Mouse (Mus musculus): Measurements from ENCODE around the gene Rasl2-9. TPM values are rescaled to one million over a fixed set of nuclear protein-coding genes. Genes with fewer than 3 reads are reported as not detected.
A peak's percentile ranks its signal among the peaks of the same experiment; 100 is the strongest.
"Not testable (repeated sequence)": the region's sequence is repeated elsewhere in the genome, so short reads cannot be mapped to it uniquely, and the experiment has no call there.

Gene Rasl2-9
- polyA plus RNA-seq (2015; fragmentation: Nextera tagmentation; extraction: Ambion mirVana): 0.38 and 0.41 TPM in 2 replicates

- ATAC-seq: peak; percentile 81
- Histone ChIP-seq H3K27me3 (0 out of 2 replicates have a peak, but pooled peaks cover 3% of the 10 kb centered on the region), H3K27ac (no peak within 1 kb of the TSS), H3K4me1 (replicated peaks) (0 out of 2 replicates have a peak, but pooled peaks cover 5% of the 10 kb centered on the region), H3K9ac (replicated peaks) (peak within 1 kb of the TSS; percentile 51), H3K4me3 (replicated peaks) (peak within 1 kb of the TSS; percentile 39), H3K9me3 (no peaks in the 10 kb centered on the region), H3K4me2 (replicated peaks) (peak within 1 kb of the TSS; percentile 56), H3K36me3 (no peaks in the 10 kb centered on the region)
- WGBS: 18% methylated on average over 42 of the region's 42 CpGs
Measured at GRCm38 (mm10) chr7:5125549-5126406, at the start of gene Rasl2-9. Gene Rasl2-9, minus strand, starts transcription at chr7:5125950.

DNA sequence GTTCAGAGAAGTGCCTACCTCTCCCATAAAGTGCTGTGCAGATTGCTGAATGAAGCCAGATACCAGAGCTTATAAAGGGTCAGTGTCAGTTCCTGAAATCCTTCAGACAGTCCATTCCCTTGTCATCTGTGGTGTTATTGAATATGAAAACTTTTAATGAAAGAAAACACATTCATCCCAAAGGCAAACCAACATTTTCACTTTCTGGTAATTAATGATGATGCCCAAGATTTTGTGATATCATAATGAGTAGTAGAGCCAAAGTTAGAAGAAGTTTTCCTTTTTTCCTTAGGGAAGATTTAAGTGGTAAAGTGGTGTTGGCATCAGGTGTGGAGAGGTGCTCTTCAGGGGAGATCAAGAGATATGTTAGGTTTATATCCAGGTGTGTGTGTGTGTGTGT is 23.8 kb upstream of the Rasl2-9 start, which contains the start of gene Vmn1r55:
Gene Vmn1r55 (minus strand): TSS at position 101 of the 400 bp plus-strand sequence.
- H3K27ac ChIP-seq; H3K36me3 ChIP-seq; H3K9me3 ChIP-seq; H3K4me1 ChIP-seq (replicated peaks); ATAC-seq; H3K9ac ChIP-seq (replicated peaks); H3K4me2 ChIP-seq (replicated peaks); H3K27me3 ChIP-seq; H3K4me3 ChIP-seq (replicated peaks): not testable (repeated sequence)

DNA sequence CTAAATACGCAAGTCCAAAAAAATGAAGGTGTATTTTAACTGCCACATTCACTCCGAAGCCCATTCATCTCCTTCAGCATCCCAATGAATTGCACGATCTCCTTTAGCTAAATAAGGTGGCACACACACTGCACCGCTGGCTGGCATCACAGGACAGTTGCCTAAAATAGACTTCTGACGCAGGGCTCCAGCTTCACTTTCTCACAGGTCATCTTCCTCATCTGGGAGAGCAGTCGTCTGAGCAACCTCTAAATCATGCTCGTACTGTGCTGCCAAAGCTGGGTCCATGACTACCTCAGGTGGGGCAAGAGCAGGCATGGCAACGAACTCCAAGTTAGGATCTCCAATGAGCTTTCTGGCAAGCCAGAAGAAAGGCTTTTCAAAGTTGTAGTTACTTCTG is 672 bp downstream of the Rasl2-9 start:
- H3K9me3 ChIP-seq: no peaks in the 10 kb centered on the region
- H3K4me1 ChIP-seq (replicated peaks): 0 out of 2 replicates have a peak, but pooled peaks cover 5% of the 10 kb centered on the region
- no peak overlapping the region for H3K4me3 ChIP-seq (replicated peaks)
- H3K36me3 ChIP-seq: no peaks in the 10 kb centered on the region
- H3K9ac ChIP-seq (replicated peaks): no peak overlapping the region
- no peak overlapping the region for H3K4me2 ChIP-seq (replicated peaks)
- no peak overlapping the region for H3K27ac ChIP-seq
- ATAC-seq: no peak
- WGBS: 88% methylated on average over 8 of the region's 8 CpGs
- 0 out of 2 replicates have a peak, but pooled peaks cover 3% of the 10 kb centered on the region for H3K27me3 ChIP-seq

DNA sequence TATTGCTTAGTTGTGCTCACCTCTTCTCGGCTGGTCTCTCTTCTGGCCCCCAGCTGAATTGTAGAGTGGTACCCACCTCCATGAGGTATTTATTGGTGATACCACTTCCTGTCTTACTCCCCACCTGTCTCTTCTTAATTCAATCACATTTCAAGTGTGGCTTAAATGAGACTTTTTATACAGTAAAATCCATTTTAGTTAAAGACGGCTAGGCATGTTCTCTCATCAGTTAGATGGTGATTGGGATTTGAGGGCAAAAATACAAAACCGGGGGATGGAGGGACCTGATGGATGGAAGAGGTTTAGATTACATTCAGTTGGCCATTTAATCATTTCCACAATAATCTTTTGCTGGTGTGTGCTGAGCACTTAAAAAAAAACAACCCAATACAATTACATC is 8.9 kb downstream of the Rasl2-9 start, which contains the start of gene Rfpl4:
Gene Rfpl4 (minus strand): TSS at position 101 of the 400 bp plus-strand sequence.
- no peaks in the 10 kb centered on the region for H3K36me3 ChIP-seq
- no peak within 1 kb of the TSS for H3K4me3 ChIP-seq (replicated peaks)
- no peaks in the 10 kb centered on the region for H3K27me3 ChIP-seq
- H3K9me3 ChIP-seq: no peaks in the 10 kb centered on the region
- H3K9ac ChIP-seq (replicated peaks): no peak within 1 kb of the TSS
- H3K4me2 ChIP-seq (replicated peaks): no peak within 1 kb of the TSS
- no peak for ATAC-seq
- H3K27ac ChIP-seq: no peak within 1 kb of the TSS
- WGBS: 88% methylated on average over 3 of the region's 3 CpGs
- no peaks in the 10 kb centered on the region for H3K4me1 ChIP-seq (replicated peaks)

GRCm38 (mm10) chr7:5112701-5113100 is 13.0 kb downstream of the Rasl2-9 start:
- H3K27me3 ChIP-seq: no peaks in the 10 kb centered on the region
- H3K4me1 ChIP-seq (replicated peaks): no peaks in the 10 kb centered on the region
- H3K4me2 ChIP-seq (replicated peaks): no peak overlapping the region
- WGBS: 55% methylated on average over 3 of the region's 3 CpGs
- no peaks in the 10 kb centered on the region for H3K36me3 ChIP-seq
- no peak for ATAC-seq
- H3K9ac ChIP-seq (replicated peaks): no peak overlapping the region
- H3K4me3 ChIP-seq (replicated peaks): no peak overlapping the region
- H3K9me3 ChIP-seq: no peaks in the 10 kb centered on the region
- no peak overlapping the region for H3K27ac ChIP-seq

- 85% methylated on average over 8 of the region's 8 CpGs for WGBS
- Histone ChIP-seq H3K4me3 (replicated peaks) (no peak overlapping the region), H3K27me3 (no peaks in the 10 kb centered on the region), H3K27ac (no peak overlapping the region), H3K36me3 (no peaks in the 10 kb centered on the region), H3K9me3 (no peaks in the 10 kb centered on the region), H3K4me2 (replicated peaks) (no peak overlapping the region), H3K9ac (replicated peaks) (no peak overlapping the region), H3K4me1 (replicated peaks) (no peaks in the 10 kb centered on the region)
- no peak for ATAC-seq
Measured at GRCm38 (mm10) chr7:5109301-5109700, 16.4 kb downstream of the Rasl2-9 start.

DNA sequence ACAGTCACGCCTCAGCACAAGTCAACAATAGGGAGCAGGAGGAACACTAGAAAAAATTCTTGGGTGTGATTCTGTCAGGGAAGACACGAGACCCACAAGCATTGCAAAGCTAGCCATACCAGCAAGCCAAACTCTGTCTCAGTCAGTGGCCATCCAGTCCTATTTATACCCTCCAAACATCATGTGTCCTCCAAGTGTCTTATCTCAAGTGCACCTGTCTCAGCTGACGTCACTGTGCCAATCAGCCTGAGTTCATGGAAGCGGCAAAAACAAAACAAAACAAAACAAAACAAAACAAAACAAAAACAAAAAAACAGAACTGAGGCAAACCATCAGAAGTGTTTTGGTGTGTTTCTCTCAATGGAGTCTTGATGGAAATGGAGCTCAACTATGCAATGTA is 17.5 kb downstream of the Rasl2-9 start:
- Histone ChIP-seq H3K4me3 (replicated peaks) (no peak overlapping the region), H3K4me1 (replicated peaks) (no peaks in the 10 kb centered on the region), H3K27ac (no peak overlapping the region), H3K36me3 (no peaks in the 10 kb centered on the region), H3K27me3 (no peaks in the 10 kb centered on the region), H3K9ac (replicated peaks) (no peak overlapping the region), H3K4me2 (replicated peaks) (no peak overlapping the region), H3K9me3 (no peaks in the 10 kb centered on the region)
- 84% methylated on average over 4 of the region's 4 CpGs for WGBS
- ATAC-seq: no peak

DNA sequence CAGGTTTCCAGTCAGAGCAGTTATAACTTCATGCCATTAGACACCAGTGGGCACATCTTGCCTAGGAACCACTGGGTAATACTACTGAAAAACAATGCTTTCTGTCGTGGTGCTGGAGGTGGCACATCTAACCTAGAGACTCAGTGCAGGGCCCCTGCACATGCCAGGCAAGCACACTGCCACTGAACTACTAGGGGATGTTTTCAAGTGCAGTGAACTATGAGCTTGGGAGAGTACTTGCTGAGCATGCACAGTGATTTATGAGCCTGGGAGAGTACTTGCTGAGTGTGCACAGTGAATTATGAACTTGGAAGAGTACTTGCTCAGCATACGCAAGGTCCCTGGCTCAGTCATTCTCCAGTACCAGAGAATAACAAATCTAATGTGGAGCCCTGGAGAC is 23.2 kb downstream of the Rasl2-9 start:
- no peak overlapping the region for H3K4me3 ChIP-seq (replicated peaks)
- ATAC-seq: no peak
- H3K9me3 ChIP-seq: no peaks in the 10 kb centered on the region
- 93% methylated on average over 2 of the region's 2 CpGs for WGBS
- H3K4me1 ChIP-seq (replicated peaks): no peaks in the 10 kb centered on the region
- peaks cover 22% of the 10 kb centered on the region for H3K36me3 ChIP-seq
- no peak overlapping the region for H3K4me2 ChIP-seq (replicated peaks)
- H3K27ac ChIP-seq: no peak overlapping the region
- H3K27me3 ChIP-seq: no peaks in the 10 kb centered on the region
- no peak overlapping the region for H3K9ac ChIP-seq (replicated peaks)

GRCm38 (mm10) chr7:5101066-5101663 is 24.6 kb downstream of the Rasl2-9 start:
- WGBS: 92% methylated on average over 10 of the region's 10 CpGs
- no peak overlapping the region for H3K4me3 ChIP-seq (replicated peaks)

DNA sequence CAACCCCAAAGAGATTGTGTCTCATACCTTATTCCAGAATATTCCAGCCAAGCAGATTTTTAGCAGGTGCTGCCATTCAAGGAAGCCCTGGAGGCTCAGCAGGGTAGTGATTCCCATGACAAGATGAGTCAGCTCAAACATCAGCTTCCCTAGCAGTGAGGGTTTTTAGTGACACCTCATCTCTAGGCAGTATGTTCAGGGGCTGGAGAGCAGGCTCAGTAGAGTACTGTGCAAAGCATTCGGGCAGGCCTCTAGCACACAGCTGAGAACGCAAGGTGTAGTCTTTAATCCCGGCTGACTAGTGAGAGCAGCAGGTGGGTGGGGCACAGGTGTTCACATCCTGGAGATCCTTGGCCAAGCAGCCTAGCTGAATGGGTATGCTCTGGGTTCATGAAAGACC is 26.0 kb downstream of the Rasl2-9 start:
- WGBS: 89% methylated on average over 3 of the region's 3 CpGs
- H3K4me2 ChIP-seq (replicated peaks): no peak overlapping the region
- H3K4me1 ChIP-seq (replicated peaks): no peaks in the 10 kb centered on the region
- no peaks in the 10 kb centered on the region for H3K9me3 ChIP-seq
- H3K27ac ChIP-seq: no peak overlapping the region
- H3K4me3 ChIP-seq (replicated peaks): no peak overlapping the region
- no peak for ATAC-seq
- peaks cover 50% of the 10 kb centered on the region for H3K36me3 ChIP-seq
- H3K27me3 ChIP-seq: no peaks in the 10 kb centered on the region
- H3K9ac ChIP-seq (replicated peaks): no peak overlapping the region

More at GRCm38 (mm10) chr7:5101066-5101663, 24.6 kb downstream of the Rasl2-9 start:
- H3K27me3 ChIP-seq: no peaks in the 10 kb centered on the region
- H3K9ac ChIP-seq (replicated peaks): no peak overlapping the region
- ATAC-seq: no peak
- H3K4me1 ChIP-seq (replicated peaks): no peaks in the 10 kb centered on the region
- peaks cover 36% of the 10 kb centered on the region for H3K36me3 ChIP-seq
- H3K4me2 ChIP-seq (replicated peaks): no peak overlapping the region
- H3K27ac ChIP-seq: no peak overlapping the region
- H3K9me3 ChIP-seq: no peaks in the 10 kb centered on the region

- 92% methylated on average over 5 of the region's 5 CpGs for WGBS
- no peak overlapping the region for H3K27ac ChIP-seq
- H3K27me3 ChIP-seq: no peaks in the 10 kb centered on the region
- no peak overlapping the region for H3K9ac ChIP-seq (replicated peaks)
- peaks cover 60% of the 10 kb centered on the region for H3K36me3 ChIP-seq
- H3K4me3 ChIP-seq (replicated peaks): no peak overlapping the region
- H3K9me3 ChIP-seq: no peaks in the 10 kb centered on the region
- no peak overlapping the region for H3K4me2 ChIP-seq (replicated peaks)
- no peaks in the 10 kb centered on the region for H3K4me1 ChIP-seq (replicated peaks)
- ATAC-seq: no peak
Measured at GRCm38 (mm10) chr7:5098769-5099168, 27.0 kb downstream of the Rasl2-9 start.

- H3K4me2 ChIP-seq (replicated peaks): no peak overlapping the region
- no peak overlapping the region for H3K27ac ChIP-seq
- no peak overlapping the region for H3K4me3 ChIP-seq (replicated peaks)
- no peak for ATAC-seq
- H3K27me3 ChIP-seq: no peaks in the 10 kb centered on the region
- H3K9ac ChIP-seq (replicated peaks): no peak overlapping the region
- H3K36me3 ChIP-seq: peaks cover 89% of the 10 kb centered on the region
- WGBS: 87% methylated on average over 21 of the region's 21 CpGs
- no peaks in the 10 kb centered on the region for H3K4me1 ChIP-seq (replicated peaks)
- H3K9me3 ChIP-seq: no peaks in the 10 kb centered on the region
Measured at GRCm38 (mm10) chr7:5092831-5093510, 32.8 kb downstream of the Rasl2-9 start.

All from midbrain, embryonic 13.5 days (tissue).